Mouse (Mus musculus): ENCODE results near the gene Arhgef2. TPM values are rescaled to one million over a fixed set of nuclear protein-coding genes. Genes with fewer than 3 reads are reported as not detected.

Gene Arhgef2
- polyA plus RNA-seq, 1 experiment from 2014 or later, result 138 TPM

DNA sequence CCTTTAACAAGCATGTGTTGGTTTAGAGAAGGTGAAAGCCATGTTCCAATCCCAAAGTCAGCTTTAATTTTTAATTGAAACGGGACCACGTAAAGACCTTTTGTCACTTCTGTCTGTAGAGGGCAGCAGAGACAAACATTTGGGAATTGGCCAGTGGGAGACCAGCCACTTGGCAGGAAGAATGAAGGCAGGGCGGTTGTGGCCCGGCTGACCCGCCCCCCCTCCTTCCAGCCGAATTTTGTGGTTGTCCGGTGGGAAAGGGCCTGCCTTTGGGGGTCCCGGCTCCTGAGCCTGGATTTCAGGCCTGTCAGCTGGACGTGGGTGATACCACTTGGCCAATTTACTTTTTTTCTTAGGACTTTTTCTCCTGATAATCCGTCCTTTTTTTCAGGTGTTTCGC, 71.6 kb downstream of the Arhgef2 start:
- WGBS, result 10% methylated on average over 11 of the region's 11 CpGs
- Histone ChIP-seq H3K36me3 (replicated peaks) (no peaks in the 10 kb centered on the region), H3K4me1 (peaks cover 4% of the 10 kb centered on the region), H3K4me3 (peak overlapping the region; percentile 30), H3K9me3 (no peaks in the 10 kb centered on the region), H3K9ac (peak overlapping the region; percentile 49; the same call in 1 of the 2 replicates), H3K4me2 (peak overlapping the region; percentile 66), H3K27me3 (replicated peaks) (no peaks in the 10 kb centered on the region), H3K27ac (no peak overlapping the region)
- peak; percentile 54; the same call in 1 of the 2 replicates for ATAC-seq (replicated peaks)

DNA sequence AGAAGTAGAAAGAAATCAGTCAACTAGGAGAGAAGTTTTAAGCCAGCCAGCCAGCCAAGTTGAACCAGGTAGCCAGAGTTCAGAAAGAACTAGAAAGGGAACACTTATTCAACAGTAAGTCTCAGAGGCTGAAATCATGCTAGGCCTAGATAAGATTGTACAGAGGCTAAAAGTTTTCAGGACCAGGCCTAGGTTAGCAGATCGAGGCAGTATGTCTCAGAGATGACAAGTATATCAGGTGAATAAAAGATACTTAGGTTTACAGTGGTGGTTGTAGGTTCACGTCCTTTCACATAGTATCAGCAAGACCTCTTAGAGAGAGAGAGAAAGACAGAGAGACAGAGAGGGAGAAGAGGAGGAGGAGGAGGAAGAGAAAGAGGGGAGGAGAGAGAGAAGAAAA, 78.0 kb downstream of the Arhgef2 start:
- no peak overlapping the region for H3K27ac ChIP-seq
- H3K4me2 ChIP-seq, result no peak overlapping the region
- H3K9ac ChIP-seq, result no peak overlapping the region
- H3K36me3 ChIP-seq (replicated peaks), result 0 out of 2 replicates have a peak, but pooled peaks cover 2% of the 10 kb centered on the region
- no peaks in the 10 kb centered on the region for H3K27me3 ChIP-seq (replicated peaks)
- peaks cover 25% of the 10 kb centered on the region for H3K4me1 ChIP-seq
- 95% methylated on average over 2 of the region's 2 CpGs for WGBS
- H3K4me3 ChIP-seq, result no peak overlapping the region
- no peaks in the 10 kb centered on the region for H3K9me3 ChIP-seq
- ATAC-seq (replicated peaks), result no peak

GRCm38 (mm10) chr3:88684236-88684979, 78.6 kb downstream of the Arhgef2 start:
- no peak overlapping the region for H3K9ac ChIP-seq

GRCm38 (mm10) chr3:88684980-88685941, 79.5 kb downstream of the Arhgef2 start, which contains the start of gene Khdc4:
Gene Khdc4 (plus strand): TSS chr3:88685803.
- Histone ChIP-seq H3K4me1 (peaks cover 25% of the 10 kb centered on the region), H3K27ac (peak within 1 kb of the TSS; percentile 95), H3K9me3 (no peaks in the 10 kb centered on the region), H3K36me3 (replicated peaks) (peaks cover 11% of the 10 kb centered on the region), H3K4me3 (peak within 1 kb of the TSS; percentile 79), H3K27me3 (replicated peaks) (no peaks in the 10 kb centered on the region), H3K9ac (peak within 1 kb of the TSS; percentile 84), H3K4me2 (peak within 1 kb of the TSS; percentile 80)
- ATAC-seq (replicated peaks), result peak; percentile 99
- 1% methylated on average over 47 of the region's 47 CpGs for WGBS

More at GRCm38 (mm10) chr3:88684236-88684979, 78.6 kb downstream of the Arhgef2 start:
- Histone ChIP-seq H3K27me3 (replicated peaks) (no peaks in the 10 kb centered on the region), H3K27ac (peak overlapping the region; percentile 82; the same call in 1 of the 2 replicates), H3K36me3 (replicated peaks) (peaks cover 5% of the 10 kb centered on the region; the same call in 1 of the 2 replicates), H3K4me1 (peaks cover 25% of the 10 kb centered on the region), H3K9me3 (no peaks in the 10 kb centered on the region), H3K4me2 (peak overlapping the region; percentile 55), H3K4me3 (peak overlapping the region; percentile 79)
- ATAC-seq (replicated peaks), result no peak
- WGBS, result 58% methylated on average over 8 of the region's 8 CpGs

- Histone ChIP-seq H3K4me1 (peaks cover 25% of the 10 kb centered on the region), H3K9me3 (no peaks in the 10 kb centered on the region), H3K4me3 (peak overlapping the region; percentile 79), H3K4me2 (peak overlapping the region; percentile 80), H3K36me3 (replicated peaks) (peaks cover 18% of the 10 kb centered on the region), H3K9ac (peak overlapping the region; percentile 84), H3K27me3 (replicated peaks) (no peaks in the 10 kb centered on the region), H3K27ac (peak overlapping the region; percentile 95)
- under 1% methylated on average over 45 of the region's 45 CpGs for WGBS
- peak; percentile 80 for ATAC-seq (replicated peaks)
Measured at GRCm38 (mm10) chr3:88685958-88686451, 80.2 kb downstream of the Arhgef2 start.

DNA sequence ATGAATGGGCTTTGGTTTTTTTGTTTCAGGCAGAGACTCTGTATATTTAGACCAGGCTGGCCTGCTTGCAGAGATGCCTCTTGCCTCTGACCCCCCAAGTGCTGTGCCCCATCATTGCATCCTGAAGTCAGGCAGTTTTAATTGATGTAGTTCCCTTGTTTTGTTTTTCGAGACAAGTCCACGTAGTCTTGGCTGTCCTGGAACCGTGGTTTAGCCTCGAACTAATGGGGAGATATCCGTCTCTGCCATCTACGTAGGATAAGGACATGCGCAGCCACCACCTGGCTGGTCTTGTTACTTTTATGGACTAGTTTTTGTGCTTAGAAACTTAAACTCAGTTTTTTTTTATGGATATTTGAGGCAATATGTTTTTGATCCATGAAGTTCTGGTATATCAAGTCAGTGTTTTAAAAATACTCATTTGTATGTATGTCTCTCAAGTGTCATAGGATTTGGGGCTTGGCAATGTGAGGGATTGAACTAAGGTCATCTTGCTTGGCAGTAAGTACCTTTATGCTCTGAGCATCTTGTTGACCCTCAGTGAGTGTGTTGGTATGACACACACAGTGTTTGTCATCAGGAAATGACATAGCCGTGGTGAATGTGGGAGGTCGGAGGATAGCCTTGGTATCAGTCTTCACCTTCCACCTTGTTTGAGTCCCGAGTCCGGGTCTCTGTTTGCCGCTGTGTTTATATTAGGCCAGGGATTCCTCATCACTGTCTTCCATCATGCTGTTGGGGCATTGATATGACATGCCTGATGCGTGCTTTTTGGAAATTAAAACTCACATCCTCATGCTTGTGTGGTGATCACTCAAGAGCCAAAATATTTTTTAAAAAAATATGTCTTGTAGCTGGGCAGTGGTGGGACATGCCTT, 81.2 kb downstream of the Arhgef2 start:
- H3K36me3 ChIP-seq (replicated peaks), result peaks cover 23% of the 10 kb centered on the region
- WGBS, result 56% methylated on average over 13 of the region's 13 CpGs

GRCm38 (mm10) chr3:88689079-88689478, 83.3 kb downstream of the Arhgef2 start:
- H3K36me3 ChIP-seq (replicated peaks), result peaks cover 39% of the 10 kb centered on the region
- no peak for ATAC-seq (replicated peaks)
- WGBS, result 93% methylated on average over 5 of the region's 5 CpGs

More for the DNA sequence above, 81.2 kb downstream of the Arhgef2 start:
- Histone ChIP-seq H3K27ac (peak overlapping the region; percentile 95), H3K4me1 (peaks cover 25% of the 10 kb centered on the region), H3K4me2 (peak overlapping the region; percentile 80), H3K9me3 (no peaks in the 10 kb centered on the region), H3K27me3 (replicated peaks) (no peaks in the 10 kb centered on the region), H3K4me3 (peak overlapping the region; percentile 79), H3K9ac (peak overlapping the region; percentile 84)
- no peak for ATAC-seq (replicated peaks)

GRCm38 (mm10) chr3:88695545-88695944, 89.8 kb downstream of the Arhgef2 start:
- H3K9me3 ChIP-seq, result no peaks in the 10 kb centered on the region
- no peak overlapping the region for H3K4me2 ChIP-seq
- peaks cover 86% of the 10 kb centered on the region for H3K36me3 ChIP-seq (replicated peaks)
- no peak for ATAC-seq (replicated peaks)
- H3K4me1 ChIP-seq, result no peaks in the 10 kb centered on the region
- H3K9ac ChIP-seq, result no peak overlapping the region
- H3K27me3 ChIP-seq (replicated peaks), result no peaks in the 10 kb centered on the region
- no peak overlapping the region for H3K27ac ChIP-seq
- H3K4me3 ChIP-seq, result no peak overlapping the region

More at GRCm38 (mm10) chr3:88689079-88689478, 83.3 kb downstream of the Arhgef2 start:
- Histone ChIP-seq H3K9me3 (no peaks in the 10 kb centered on the region), H3K27ac (no peak overlapping the region), H3K4me3 (no peak overlapping the region), H3K4me1 (peaks cover 25% of the 10 kb centered on the region), H3K9ac (no peak overlapping the region), H3K4me2 (no peak overlapping the region), H3K27me3 (replicated peaks) (no peaks in the 10 kb centered on the region)

Other genes with a start within 250 kb of the Arhgef2 start
- gene Paqr6, start 241.4 kb upstream of the Arhgef2 start, polyA plus RNA-seq (2015; fragmentation: Nextera tagmentation; extraction: Ambion mirVana), result 1.1 and 1.8 TPM in 2 replicates
- gene Bglap3, start 233.2 kb upstream of the Arhgef2 start, polyA plus RNA-seq (2015; fragmentation: Nextera tagmentation; extraction: Ambion mirVana), result not detected in 2 replicates
- gene Bglap2, start 227.3 kb upstream of the Arhgef2 start, polyA plus RNA-seq (2015; fragmentation: Nextera tagmentation; extraction: Ambion mirVana), result not detected in 2 replicates
- 0.50 TPM in 1 of 2 replicates, not detected in the other for gene Bglap, start 221.5 kb upstream of the Arhgef2 start, polyA plus RNA-seq (2015; fragmentation: Nextera tagmentation; extraction: Ambion mirVana)
- 23.6 and 26.7 TPM in 2 replicates for gene Pmf1, start 195.6 kb upstream of the Arhgef2 start, polyA plus RNA-seq (2015; fragmentation: Nextera tagmentation; extraction: Ambion mirVana)
- gene Slc25a44, start 180.8 kb upstream of the Arhgef2 start, polyA plus RNA-seq (2015; fragmentation: Nextera tagmentation; extraction: Ambion mirVana), result 39.6 and 41.2 TPM in 2 replicates
- gene Sema4a, start 144.8 kb upstream of the Arhgef2 start, polyA plus RNA-seq (2015; fragmentation: Nextera tagmentation; extraction: Ambion mirVana), result 39.1 and 39.3 TPM in 2 replicates
- gene Lmna, start 96.0 kb upstream of the Arhgef2 start, polyA plus RNA-seq (2015; fragmentation: Nextera tagmentation; extraction: Ambion mirVana), result 51.1 and 51.6 TPM in 2 replicates
- 37.0 and 37.7 TPM in 2 replicates for gene Mex3a, start 73.6 kb upstream of the Arhgef2 start, polyA plus RNA-seq (2015; fragmentation: Nextera tagmentation; extraction: Ambion mirVana)
- gene Rab25, start 57.7 kb upstream of the Arhgef2 start, polyA plus RNA-seq (2015; fragmentation: Nextera tagmentation; extraction: Ambion mirVana), result 0.41 and 1.3 TPM in 2 replicates
- 206 and 232 TPM in 2 replicates for gene Lamtor2, start 52.9 kb upstream of the Arhgef2 start, polyA plus RNA-seq (2015; fragmentation: Nextera tagmentation; extraction: Ambion mirVana)
- gene Ubqln4, start 52.2 kb upstream of the Arhgef2 start, polyA plus RNA-seq (2015; fragmentation: Nextera tagmentation; extraction: Ambion mirVana), result 45.9 and 48.0 TPM in 2 replicates
- 133 and 143 TPM in 2 replicates for gene Ssr2, start 30.1 kb upstream of the Arhgef2 start, polyA plus RNA-seq (2015; fragmentation: Nextera tagmentation; extraction: Ambion mirVana)
- gene Rxfp4, start 47.2 kb downstream of the Arhgef2 start, polyA plus RNA-seq (2015; fragmentation: Nextera tagmentation; extraction: Ambion mirVana), result not detected in 2 replicates
- 88.9 and 92.9 TPM in 2 replicates for gene Khdc4, start 79.8 kb downstream of the Arhgef2 start, polyA plus RNA-seq (2015; fragmentation: Nextera tagmentation; extraction: Ambion mirVana)
- gene Rit1, start 110.9 kb downstream of the Arhgef2 start, polyA plus RNA-seq (2015; fragmentation: Nextera tagmentation; extraction: Ambion mirVana), result 62.0 and 64.0 TPM in 2 replicates
- 204 and 208 TPM in 2 replicates for gene Syt11, start 169.2 kb downstream of the Arhgef2 start, polyA plus RNA-seq (2015; fragmentation: Nextera tagmentation; extraction: Ambion mirVana)
- gene Gon4l, start 229.3 kb downstream of the Arhgef2 start, polyA plus RNA-seq (2015; fragmentation: Nextera tagmentation; extraction: Ambion mirVana), result 13.8 and 14.6 TPM in 2 replicates

All from midbrain, embryonic 15.5 days (tissue).